Mouse (Mus musculus) lung, embryonic 14.5 days (tissue): ENCODE data around the gene Catsperg1. TPM values are rescaled to one million over a fixed set of nuclear protein-coding genes. Genes with fewer than 3 reads are reported as not detected.
"Not testable (repeated sequence)": the region's sequence is repeated elsewhere in the genome, so short reads cannot be mapped to it uniquely, and the experiment has no call there.

Experiments
- ATAC-seq: fragments of 200-750 bp; cut with Nextera tagmentation; 2 replicates; pipeline ENCODE4 v1.8.0; 2017; ENCODE audit warnings: mild to moderate bottlenecking, moderate TSS enrichment, moderate library complexity; ENCODE audit not compliant: insufficient read depth
- DNase-seq: peaks from one replicate; pipeline ENCODE4 v3.0.0-alpha.2; 2015
- H3K27ac ChIP-seq: fragments of 300-500 bp; sonication (generic); 2 replicates; pipeline ENCODE4 v1.5.1; 2014; ENCODE audit warnings: low read depth, mild to moderate bottlenecking, moderate library complexity
- H3K27me3 ChIP-seq: fragments of 300-500 bp; sonication (generic); 2 replicates; pipeline ENCODE4 v1.6.1; 2014; ENCODE audit warnings: low read length, control low read depth; ENCODE audit not compliant: insufficient read depth
- H3K36me3 ChIP-seq: fragments of 300-500 bp; sonication (generic); 2 replicates; pipeline ENCODE4 v1.6.1; 2014; ENCODE audit warnings: control low read depth; ENCODE audit not compliant: insufficient read depth
- H3K4me1 ChIP-seq: fragments of 300-500 bp; sonication (generic); 2 replicates; pipeline ENCODE4 v1.6.1; 2014; ENCODE audit warnings: antibody characterized with exemption, control low read depth; ENCODE audit not compliant: insufficient read depth
- H3K4me2 ChIP-seq: fragments of 300-500 bp; sonication (generic); 2 replicates; pipeline ENCODE4 v1.6.1; 2014; ENCODE audit warnings: mild to moderate bottlenecking
- H3K4me3 ChIP-seq: fragments of 300-500 bp; sonication (generic); 2 replicates; pipeline ENCODE4 v1.5.1; 2014; ENCODE audit warnings: low read depth, low read length
- H3K9ac ChIP-seq: fragments of 300-500 bp; sonication (generic); 2 replicates; pipeline ENCODE4 v1.6.1; 2014
- H3K9me3 ChIP-seq: fragments of 300-500 bp; sonication (generic); 2 replicates; pipeline ENCODE4 v1.6.1; 2016; ENCODE audit warnings: low read depth, low read length, control low read depth
- CTCF ChIP-seq: IDR thresholded peaks from 2 replicates; pipeline ENCODE4 v1.5.1; 2016; ENCODE audit warnings: antibody characterized with exemption, low read depth
- WGBS: fragments of 180-500 bp; shearing (Covaris S2); extraction: QIAGEN DNeasy Blood & Tissue Kit; methylation state at CpG from one replicate; pipeline ENCODE4 v1.1.7; 2014; 5-methylcytosine and 5-hydroxymethylcytosine counted together
- polyA plus RNA-seq: library from polyadenylated mRNA; unstranded; fragments of >200 nt; fragmentation: Nextera tagmentation; extraction: Ambion mirVana; gene quantifications from 2 replicates; pipeline ENCODE4 v1.2.1, GENCODE M21; 2014

The Catsperg1 gene
- polyA plus RNA-seq, 1 experiment from 2014 or later: 0.87 TPM

- H3K9me3 ChIP-seq: no peaks in the 10 kb centered on the region
- TF ChIP-seq CTCF: no peak
- DNase-seq: no peak
- H3K9ac ChIP-seq: no peak overlapping the region
- no peak overlapping the region for H3K27ac ChIP-seq
- no peak for ATAC-seq
- 55% methylated on average over 3 of the region's 3 CpGs for WGBS
- H3K4me1 ChIP-seq: no peaks in the 10 kb centered on the region
- peaks cover 15% of the 10 kb centered on the region for H3K27me3 ChIP-seq
- H3K4me2 ChIP-seq: peak overlapping the region; percentile 97
- peak overlapping the region; percentile 59 for H3K4me3 ChIP-seq
- H3K36me3 ChIP-seq: no peaks in the 10 kb centered on the region
Observed at GRCm38 (mm10) chr7:29231517-29231916, 17.7 kb upstream of the Catsperg1 start.

DNA sequence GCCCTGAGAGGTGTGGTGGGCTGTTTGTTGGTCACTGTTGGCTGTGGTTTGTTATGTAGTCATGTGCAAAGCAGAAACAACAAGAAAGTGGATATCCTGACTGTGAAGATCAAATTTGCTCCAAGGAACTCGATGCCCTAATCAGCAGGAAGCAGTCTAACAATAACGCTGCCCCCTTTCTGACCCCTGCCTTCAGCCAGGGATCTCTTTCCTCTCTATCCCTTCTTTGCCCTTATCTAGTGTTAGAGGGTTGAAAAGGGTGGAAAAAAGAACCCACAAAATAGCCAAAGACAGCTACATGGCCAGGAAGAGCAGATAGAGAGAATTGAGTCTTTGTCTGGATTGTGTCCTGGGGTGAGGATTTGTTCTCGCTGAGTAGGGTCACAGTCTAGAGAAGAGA lies 16.7 kb upstream of the Catsperg1 start:
- Histone ChIP-seq H3K36me3 (no peaks in the 10 kb centered on the region), H3K27ac (no peak overlapping the region), H3K4me1 (no peaks in the 10 kb centered on the region), H3K4me3 (no peak overlapping the region), H3K9me3 (no peaks in the 10 kb centered on the region), H3K9ac (no peak overlapping the region), H3K27me3 (peaks cover 15% of the 10 kb centered on the region), H3K4me2 (no peak overlapping the region)
- DNase-seq: no peak
- TF ChIP-seq CTCF: no peak
- ATAC-seq: no peak
- WGBS: 37% methylated on average over 3 of the region's 3 CpGs

DNA sequence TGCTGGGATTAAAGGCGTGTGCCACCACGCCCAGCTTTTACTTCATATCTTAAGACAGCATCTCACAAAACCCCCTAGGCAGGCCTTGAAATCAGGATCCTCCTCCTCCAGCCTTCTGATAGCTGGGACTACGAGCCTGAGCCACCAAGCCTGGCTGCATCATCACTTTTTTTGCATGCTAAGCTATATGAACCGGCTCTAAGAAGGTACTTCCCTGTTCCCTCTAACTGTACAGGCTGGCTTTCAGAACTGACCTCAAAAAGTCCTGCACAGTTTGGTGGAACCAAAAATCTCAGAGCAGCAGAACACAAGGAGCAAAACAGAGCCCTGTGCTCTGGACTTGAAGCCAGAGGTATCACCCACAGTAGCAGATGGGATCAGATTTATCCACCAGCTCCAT lies 14.4 kb upstream of the Catsperg1 start:
- ATAC-seq: no peak
- Histone ChIP-seq H3K9me3 (no peaks in the 10 kb centered on the region), H3K27ac (no peak overlapping the region), H3K4me3 (no peak overlapping the region), H3K36me3 (no peaks in the 10 kb centered on the region), H3K4me1 (no peaks in the 10 kb centered on the region), H3K4me2 (no peak overlapping the region), H3K27me3 (peaks cover 15% of the 10 kb centered on the region), H3K9ac (no peak overlapping the region)
- DNase-seq: no peak
- WGBS: 68% methylated on average over 4 of the region's 4 CpGs
- no peak for TF ChIP-seq CTCF

- Histone ChIP-seq H3K4me1 (no peaks in the 10 kb centered on the region), H3K27me3 (no peaks in the 10 kb centered on the region), H3K4me3 (no peak overlapping the region), H3K9me3 (no peaks in the 10 kb centered on the region), H3K4me2 (peak overlapping the region; percentile 25; the same call in 1 of the 2 replicates), H3K36me3 (no peaks in the 10 kb centered on the region), H3K27ac (no peak overlapping the region), H3K9ac (no peak overlapping the region)
- TF ChIP-seq CTCF: no peak
- DNase-seq (no peak), ATAC-seq (peak; percentile 38; the same call in 1 of the 2 replicates)
- 65% methylated on average over 13 of the region's 13 CpGs for WGBS
Observed at GRCm38 (mm10) chr7:29225520-29225919, 11.7 kb upstream of the Catsperg1 start.

GRCm38 (mm10) chr7:29224756-29225394 lies 11.0 kb upstream of the Catsperg1 start:
- DNase-seq: peak; percentile 18
- Histone ChIP-seq H3K27me3 (no peaks in the 10 kb centered on the region), H3K9ac (peak overlapping the region; percentile 8; the same call in 1 of the 2 replicates), H3K9me3 (no peaks in the 10 kb centered on the region; the same call in 1 of the 2 replicates), H3K4me1 (no peaks in the 10 kb centered on the region), H3K36me3 (no peaks in the 10 kb centered on the region), H3K27ac (no peak overlapping the region), H3K4me3 (peak overlapping the region; percentile 3; the same call in 1 of the 2 replicates), H3K4me2 (peak overlapping the region; percentile 25)
- ATAC-seq: no peak
- 12% methylated on average over 16 of the region's 16 CpGs for WGBS
- TF ChIP-seq CTCF: no peak

DNA sequence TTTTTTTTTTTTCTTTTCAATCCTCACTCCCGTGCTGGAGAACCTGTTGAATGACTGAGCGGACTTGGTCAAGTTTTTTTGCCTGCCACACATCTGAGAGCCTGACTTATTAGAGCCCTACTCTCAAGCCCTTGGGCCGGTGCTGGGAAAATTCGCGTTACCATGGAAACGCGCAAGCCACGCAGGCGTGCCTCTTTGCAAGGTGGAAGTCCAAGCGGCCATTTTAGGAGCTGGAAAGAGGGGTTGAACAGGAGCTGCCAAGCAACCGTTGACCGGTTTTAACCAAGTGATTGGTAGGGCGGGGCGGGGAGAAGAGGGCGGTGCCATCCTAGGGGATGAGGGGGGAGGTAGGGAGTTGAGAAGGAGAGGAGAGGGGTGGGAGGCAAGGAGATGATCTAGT lies 1.0 kb upstream of the Catsperg1 start:
- no peak for DNase-seq
- no peak for TF ChIP-seq CTCF
- WGBS: 36% methylated on average over 15 of the region's 15 CpGs
- Histone ChIP-seq H3K27me3 (peaks cover 6% of the 10 kb centered on the region; the same call in 1 of the 2 replicates), H3K9me3 (peaks cover 3% of the 10 kb centered on the region; the same call in 1 of the 2 replicates), H3K9ac (no peak overlapping the region), H3K4me3 (no peak overlapping the region), H3K27ac (no peak overlapping the region), H3K4me2 (no peak overlapping the region), H3K4me1 (peaks cover 7% of the 10 kb centered on the region; the same call in 1 of the 2 replicates), H3K36me3 (no peaks in the 10 kb centered on the region)
- ATAC-seq: no peak

- Histone ChIP-seq H3K36me3 (no peaks in the 10 kb centered on the region), H3K9ac (no peak overlapping the region), H3K4me2 (no peak overlapping the region), H3K27me3 (peaks cover 6% of the 10 kb centered on the region; the same call in 1 of the 2 replicates), H3K9me3 (peaks cover 3% of the 10 kb centered on the region; the same call in 1 of the 2 replicates), H3K27ac (no peak overlapping the region), H3K4me3 (no peak overlapping the region), H3K4me1 (peaks cover 7% of the 10 kb centered on the region; the same call in 1 of the 2 replicates)
- no peak for TF ChIP-seq CTCF
- WGBS: 49% methylated on average over 2 of the region's 2 CpGs
- ATAC-seq (peak; percentile 4; the same call in 1 of the 2 replicates), DNase-seq (peak; percentile 37)
Observed at GRCm38 (mm10) chr7:29214236-29214635, 401 bp upstream of the Catsperg1 start.

GRCm38 (mm10) chr7:29212775-29213560 lies 867 bp downstream of the Catsperg1 start:
- peak overlapping the region; percentile 62 for H3K4me2 ChIP-seq
- H3K9ac ChIP-seq, H3K4me3 ChIP-seq, H3K36me3 ChIP-seq, H3K27me3 ChIP-seq, DNase-seq, ATAC-seq, H3K27ac ChIP-seq, H3K9me3 ChIP-seq, H3K4me1 ChIP-seq: not testable (repeated sequence)
- WGBS: 16% methylated on average over 40 of the region's 40 CpGs
